Mouse (Mus musculus): ENCODE data around the gene Gm5127.

The Gm5127 gene

GRCm38 (mm10) chrX:106582886-106583285, at the start of gene Gm5127:
Gm5127 (plus strand) TSS chrX:106583186.
- no peak for DNase-seq (ENCODE audit: low read depth)

- peak; percentile 14 for DNase-seq (ENCODE audit: low read depth)
Measured at GRCm38 (mm10) chrX:106536359-106536758, 46.6 kb upstream of the Gm5127 start.

- no peak for DNase-seq (ENCODE audit: low read depth)
Measured at GRCm38 (mm10) chrX:106555457-106555856, 27.5 kb upstream of the Gm5127 start.

GRCm38 (mm10) chrX:106578966-106579365, 4.0 kb upstream of the Gm5127 start:
- DNase-seq (ENCODE audit: low read depth) = no peak

- DNase-seq (ENCODE audit: low read depth) = no peak
Measured at GRCm38 (mm10) chrX:106580410-106580809, 2.6 kb upstream of the Gm5127 start.

- no peak for DNase-seq (ENCODE audit: low read depth)
Measured at GRCm38 (mm10) chrX:106582197-106582596, 789 bp upstream of the Gm5127 start.

- no peak for DNase-seq (ENCODE audit: low read depth)
Measured at GRCm38 (mm10) chrX:106593914-106594313, 10.9 kb downstream of the Gm5127 start.

GRCm38 (mm10) chrX:106595904-106596303, 12.9 kb downstream of the Gm5127 start:
- DNase-seq (ENCODE audit: low read depth) = peak; percentile 0

- no peak for DNase-seq (ENCODE audit: low read depth)
Measured at GRCm38 (mm10) chrX:106602574-106603258, 19.7 kb downstream of the Gm5127 start.

GRCm38 (mm10) chrX:106603386-106603785, 20.4 kb downstream of the Gm5127 start, which contains the start of gene Cysltr1:
Cysltr1 (minus strand) TSS chrX:106603679.
- DNase-seq (ENCODE audit: low read depth) = no peak

- peak; percentile 20 for DNase-seq (ENCODE audit: low read depth)
Measured at GRCm38 (mm10) chrX:106622512-106622911, 39.5 kb downstream of the Gm5127 start.

GRCm38 (mm10) chrX:106623667-106624066, 40.7 kb downstream of the Gm5127 start:
- DNase-seq (ENCODE audit: low read depth) = peak; percentile 3

GRCm38 (mm10) chrX:106628514-106628913, 45.5 kb downstream of the Gm5127 start:
- DNase-seq (ENCODE audit: low read depth) = no peak

- DNase-seq (ENCODE audit: low read depth) = no peak
Measured at GRCm38 (mm10) chrX:106633543-106633942, 50.6 kb downstream of the Gm5127 start.

GRCm38 (mm10) chrX:106634799-106635541, 52.0 kb downstream of the Gm5127 start:
- no peak for DNase-seq (ENCODE audit: low read depth)

GRCm38 (mm10) chrX:106662101-106662500, 79.1 kb downstream of the Gm5127 start:
- DNase-seq (ENCODE audit: low read depth) = no peak

GRCm38 (mm10) chrX:106704590-106704989, 121.6 kb downstream of the Gm5127 start:
- no peak for DNase-seq (ENCODE audit: low read depth)

- DNase-seq (ENCODE audit: low read depth) = peak; percentile 1
Measured at GRCm38 (mm10) chrX:106717160-106717559, 134.2 kb downstream of the Gm5127 start.

- no peak for DNase-seq (ENCODE audit: low read depth)
Measured at GRCm38 (mm10) chrX:106742241-106742640, 159.3 kb downstream of the Gm5127 start.

- no peak for DNase-seq (ENCODE audit: low read depth)
Measured at GRCm38 (mm10) chrX:106755272-106755671, 172.3 kb downstream of the Gm5127 start.

Measured in 416B (cell line).